Mouse (Mus musculus): ENCODE results near the gene Gpr35. TPM values are rescaled to one million over a fixed set of nuclear protein-coding genes. Genes with fewer than 3 reads are reported as not detected.

The Gpr35 gene
- polyA plus RNA-seq, 1 experiment from 2014 or later, result 0.62 TPM

GRCm38 (mm10) chr1:92910925-92911720, 39.5 kb upstream of the Gpr35 start:
- Histone ChIP-seq H3K4me2 (replicated peaks; ENCODE audit: low read depth, low read length) (peak overlapping the region; percentile 76), H3K27ac (ENCODE audit: low read length) (peak overlapping the region; percentile 86), H3K36me3 (ENCODE audit: insufficient read depth, low read length) (peaks cover 5% of the 10 kb centered on the region), H3K4me3 (ENCODE audit: low read length) (peak overlapping the region; percentile 79), H3K9me3 (ENCODE audit: low read length) (no peaks in the 10 kb centered on the region), H3K4me1 (ENCODE audit: insufficient read depth, low read length) (peaks cover 33% of the 10 kb centered on the region), H3K27me3 (ENCODE audit: insufficient read depth, low read length) (no peaks in the 10 kb centered on the region), H3K9ac (replicated peaks; ENCODE audit: low read length) (peak overlapping the region; percentile 94)
- ATAC-seq (ENCODE audit: low FRiP score, low TSS enrichment), result peak; percentile 21
- under 1% methylated on average over 66 of the region's 85 CpGs for WGBS

- H3K4me1 ChIP-seq (ENCODE audit: insufficient read depth, low read length), result peaks cover 29% of the 10 kb centered on the region
- peak overlapping the region; percentile 76 for H3K4me2 ChIP-seq (replicated peaks; ENCODE audit: low read depth, low read length)
- 40% methylated on average over 8 of the region's 8 CpGs for WGBS
- peak overlapping the region; percentile 79 for H3K4me3 ChIP-seq (ENCODE audit: low read length)
- H3K27ac ChIP-seq (ENCODE audit: low read length), result peak overlapping the region; percentile 86
- H3K27me3 ChIP-seq (ENCODE audit: insufficient read depth, low read length), result no peaks in the 10 kb centered on the region
- H3K9me3 ChIP-seq (ENCODE audit: low read length), result no peaks in the 10 kb centered on the region
- peak overlapping the region; percentile 94 for H3K9ac ChIP-seq (replicated peaks; ENCODE audit: low read length)
- peaks cover 11% of the 10 kb centered on the region for H3K36me3 ChIP-seq (ENCODE audit: insufficient read depth, low read length)
- ATAC-seq (ENCODE audit: low FRiP score, low TSS enrichment), result no peak
Measured at GRCm38 (mm10) chr1:92911721-92912138, 38.9 kb upstream of the Gpr35 start.

GRCm38 (mm10) chr1:92912286-92912685, 38.4 kb upstream of the Gpr35 start:
- Histone ChIP-seq H3K4me1 (ENCODE audit: insufficient read depth, low read length) (peaks cover 29% of the 10 kb centered on the region), H3K36me3 (ENCODE audit: insufficient read depth, low read length) (peaks cover 17% of the 10 kb centered on the region), H3K4me3 (ENCODE audit: low read length) (peak overlapping the region; percentile 79), H3K4me2 (replicated peaks; ENCODE audit: low read depth, low read length) (peak overlapping the region; percentile 76), H3K9me3 (ENCODE audit: low read length) (no peaks in the 10 kb centered on the region), H3K27me3 (ENCODE audit: insufficient read depth, low read length) (no peaks in the 10 kb centered on the region), H3K9ac (replicated peaks; ENCODE audit: low read length) (peak overlapping the region; percentile 94), H3K27ac (ENCODE audit: low read length) (peak overlapping the region; percentile 17; the same call in 1 of the 2 replicates)
- ATAC-seq (ENCODE audit: low FRiP score, low TSS enrichment), result no peak
- WGBS, result 75% methylated on average over 1 of the region's 1 CpGs

GRCm38 (mm10) chr1:92914239-92914638, 36.4 kb upstream of the Gpr35 start:
- no peak overlapping the region for H3K4me2 ChIP-seq (replicated peaks; ENCODE audit: low read depth, low read length)
- WGBS, result 70% methylated on average over 4 of the region's 4 CpGs
- no peaks in the 10 kb centered on the region for H3K9me3 ChIP-seq (ENCODE audit: low read length)
- peaks cover 23% of the 10 kb centered on the region for H3K4me1 ChIP-seq (ENCODE audit: insufficient read depth, low read length)
- ATAC-seq (ENCODE audit: low FRiP score, low TSS enrichment), result no peak
- H3K4me3 ChIP-seq (ENCODE audit: low read length), result no peak overlapping the region
- no peak overlapping the region for H3K27ac ChIP-seq (ENCODE audit: low read length)
- peaks cover 37% of the 10 kb centered on the region for H3K36me3 ChIP-seq (ENCODE audit: insufficient read depth, low read length)
- no peak overlapping the region for H3K9ac ChIP-seq (replicated peaks; ENCODE audit: low read length)
- H3K27me3 ChIP-seq (ENCODE audit: insufficient read depth, low read length), result no peaks in the 10 kb centered on the region

GRCm38 (mm10) chr1:92914993-92915392, 35.7 kb upstream of the Gpr35 start:
- H3K4me3 ChIP-seq (ENCODE audit: low read length), result no peak overlapping the region
- H3K36me3 ChIP-seq (ENCODE audit: insufficient read depth, low read length), result peaks cover 44% of the 10 kb centered on the region
- H3K27ac ChIP-seq (ENCODE audit: low read length), result no peak overlapping the region
- H3K9me3 ChIP-seq (ENCODE audit: low read length), result no peaks in the 10 kb centered on the region
- no peak for ATAC-seq (ENCODE audit: low FRiP score, low TSS enrichment)
- no peaks in the 10 kb centered on the region for H3K27me3 ChIP-seq (ENCODE audit: insufficient read depth, low read length)
- H3K4me2 ChIP-seq (replicated peaks; ENCODE audit: low read depth, low read length), result no peak overlapping the region
- no peak overlapping the region for H3K9ac ChIP-seq (replicated peaks; ENCODE audit: low read length)
- WGBS, result 79% methylated on average over 11 of the region's 11 CpGs
- H3K4me1 ChIP-seq (ENCODE audit: insufficient read depth, low read length), result peaks cover 17% of the 10 kb centered on the region

- Histone ChIP-seq H3K27ac (ENCODE audit: low read length) (no peak overlapping the region), H3K9me3 (ENCODE audit: low read length) (no peaks in the 10 kb centered on the region), H3K4me3 (ENCODE audit: low read length) (no peak overlapping the region), H3K4me1 (ENCODE audit: insufficient read depth, low read length) (peaks cover 11% of the 10 kb centered on the region), H3K27me3 (ENCODE audit: insufficient read depth, low read length) (no peaks in the 10 kb centered on the region), H3K36me3 (ENCODE audit: insufficient read depth, low read length) (peaks cover 50% of the 10 kb centered on the region), H3K4me2 (replicated peaks; ENCODE audit: low read depth, low read length) (no peak overlapping the region), H3K9ac (replicated peaks; ENCODE audit: low read length) (no peak overlapping the region)
- ATAC-seq (ENCODE audit: low FRiP score, low TSS enrichment), result no peak
- WGBS, result 93% methylated on average over 9 of the region's 9 CpGs
Measured at GRCm38 (mm10) chr1:92916725-92917124, 33.9 kb upstream of the Gpr35 start.

GRCm38 (mm10) chr1:92919151-92919550, 31.5 kb upstream of the Gpr35 start:
- WGBS, result 97% methylated on average over 11 of the region's 11 CpGs

GRCm38 (mm10) chr1:92919775-92920174, 30.9 kb upstream of the Gpr35 start:
- H3K9me3 ChIP-seq (ENCODE audit: low read length), result no peaks in the 10 kb centered on the region
- H3K4me2 ChIP-seq (replicated peaks; ENCODE audit: low read depth, low read length), result no peak overlapping the region
- WGBS, result 87% methylated on average over 12 of the region's 12 CpGs
- no peak overlapping the region for H3K27ac ChIP-seq (ENCODE audit: low read length)
- H3K4me1 ChIP-seq (ENCODE audit: insufficient read depth, low read length), result no peaks in the 10 kb centered on the region
- H3K9ac ChIP-seq (replicated peaks; ENCODE audit: low read length), result no peak overlapping the region
- no peak for ATAC-seq (ENCODE audit: low FRiP score, low TSS enrichment)
- no peaks in the 10 kb centered on the region for H3K27me3 ChIP-seq (ENCODE audit: insufficient read depth, low read length)
- peaks cover 48% of the 10 kb centered on the region for H3K36me3 ChIP-seq (ENCODE audit: insufficient read depth, low read length)
- no peak overlapping the region for H3K4me3 ChIP-seq (ENCODE audit: low read length)

More at GRCm38 (mm10) chr1:92919151-92919550, 31.5 kb upstream of the Gpr35 start:
- Histone ChIP-seq H3K27me3 (ENCODE audit: insufficient read depth, low read length) (no peaks in the 10 kb centered on the region), H3K4me1 (ENCODE audit: insufficient read depth, low read length) (no peaks in the 10 kb centered on the region), H3K9me3 (ENCODE audit: low read length) (no peaks in the 10 kb centered on the region), H3K4me2 (replicated peaks; ENCODE audit: low read depth, low read length) (no peak overlapping the region), H3K4me3 (ENCODE audit: low read length) (no peak overlapping the region), H3K36me3 (ENCODE audit: insufficient read depth, low read length) (peaks cover 50% of the 10 kb centered on the region), H3K9ac (replicated peaks; ENCODE audit: low read length) (no peak overlapping the region), H3K27ac (ENCODE audit: low read length) (no peak overlapping the region)
- no peak for ATAC-seq (ENCODE audit: low FRiP score, low TSS enrichment)

GRCm38 (mm10) chr1:92920474-92921200, 30.0 kb upstream of the Gpr35 start:
- Histone ChIP-seq H3K4me1 (ENCODE audit: insufficient read depth, low read length) (no peaks in the 10 kb centered on the region), H3K36me3 (ENCODE audit: insufficient read depth, low read length) (peaks cover 47% of the 10 kb centered on the region), H3K9me3 (ENCODE audit: low read length) (no peaks in the 10 kb centered on the region), H3K9ac (replicated peaks; ENCODE audit: low read length) (no peak overlapping the region), H3K4me3 (ENCODE audit: low read length) (no peak overlapping the region), H3K4me2 (replicated peaks; ENCODE audit: low read depth, low read length) (no peak overlapping the region), H3K27ac (ENCODE audit: low read length) (no peak overlapping the region), H3K27me3 (ENCODE audit: insufficient read depth, low read length) (no peaks in the 10 kb centered on the region)
- ATAC-seq (ENCODE audit: low FRiP score, low TSS enrichment), result no peak
- WGBS, result 86% methylated on average over 7 of the region's 7 CpGs

- Histone ChIP-seq H3K4me2 (replicated peaks; ENCODE audit: low read depth, low read length) (no peak overlapping the region), H3K9ac (replicated peaks; ENCODE audit: low read length) (no peak overlapping the region), H3K4me3 (ENCODE audit: low read length) (no peak overlapping the region), H3K36me3 (ENCODE audit: insufficient read depth, low read length) (peaks cover 41% of the 10 kb centered on the region), H3K9me3 (ENCODE audit: low read length) (no peaks in the 10 kb centered on the region), H3K27ac (ENCODE audit: low read length) (no peak overlapping the region), H3K27me3 (ENCODE audit: insufficient read depth, low read length) (no peaks in the 10 kb centered on the region), H3K4me1 (ENCODE audit: insufficient read depth, low read length) (no peaks in the 10 kb centered on the region)
- 81% methylated on average over 4 of the region's 4 CpGs for WGBS
- ATAC-seq (ENCODE audit: low FRiP score, low TSS enrichment), result no peak
Measured at GRCm38 (mm10) chr1:92921496-92921895, 29.2 kb upstream of the Gpr35 start.
